Mouse (Mus musculus): ENCODE measurements around the gene Rab6a. TPM values are rescaled to one million over a fixed set of nuclear protein-coding genes. Genes with fewer than 3 reads are reported as not detected.

The Rab6a gene
- total RNA-seq, 2 experiments from 2014 or later: 61.8 to 84.7 TPM

GRCm38 (mm10) chr7:100616121-100616857 lies 9.1 kb downstream of the Rab6a start:
- peak; percentile 100 for ATAC-seq (replicated peaks; ENCODE audit: poor library complexity)

- peak; percentile 86 for ATAC-seq (replicated peaks; ENCODE audit: poor library complexity)
Observed at GRCm38 (mm10) chr7:100622277-100622676, 15.1 kb downstream of the Rab6a start.

- no peak for ATAC-seq (replicated peaks; ENCODE audit: poor library complexity)
Observed at GRCm38 (mm10) chr7:100624538-100624937, 17.3 kb downstream of the Rab6a start.

GRCm38 (mm10) chr7:100637657-100638056 lies 30.4 kb downstream of the Rab6a start:
- peak; percentile 87 for ATAC-seq (replicated peaks; ENCODE audit: poor library complexity)

GRCm38 (mm10) chr7:100642413-100642812 lies 35.2 kb downstream of the Rab6a start:
- ATAC-seq (replicated peaks; ENCODE audit: poor library complexity): no peak

GRCm38 (mm10) chr7:100645147-100645546 lies 37.9 kb downstream of the Rab6a start:
- ATAC-seq (replicated peaks; ENCODE audit: poor library complexity): peak; percentile 89

GRCm38 (mm10) chr7:100649095-100649494 lies 41.9 kb downstream of the Rab6a start:
- ATAC-seq (replicated peaks; ENCODE audit: poor library complexity): no peak

GRCm38 (mm10) chr7:100649826-100650225 lies 42.6 kb downstream of the Rab6a start:
- no peak for ATAC-seq (replicated peaks; ENCODE audit: poor library complexity)

GRCm38 (mm10) chr7:100650421-100650820 lies 43.2 kb downstream of the Rab6a start:
- no peak for ATAC-seq (replicated peaks; ENCODE audit: poor library complexity)

- ATAC-seq (replicated peaks; ENCODE audit: poor library complexity): 0 out of 2 replicates have a peak, but pooled peaks have one; percentile 4
Observed at GRCm38 (mm10) chr7:100651011-100651410, 43.8 kb downstream of the Rab6a start.

GRCm38 (mm10) chr7:100653480-100654266 lies 46.5 kb downstream of the Rab6a start:
- ATAC-seq (replicated peaks; ENCODE audit: poor library complexity): no peak

- ATAC-seq (replicated peaks; ENCODE audit: poor library complexity): no peak
Observed at GRCm38 (mm10) chr7:100654441-100654840, 47.2 kb downstream of the Rab6a start.

- ATAC-seq (replicated peaks; ENCODE audit: poor library complexity): no peak
Observed at GRCm38 (mm10) chr7:100656739-100657138, 49.5 kb downstream of the Rab6a start.

- no peak for ATAC-seq (replicated peaks; ENCODE audit: poor library complexity)
Observed at GRCm38 (mm10) chr7:100658093-100658578, 50.9 kb downstream of the Rab6a start.

- ATAC-seq (replicated peaks; ENCODE audit: poor library complexity): peak; percentile 57
Observed at GRCm38 (mm10) chr7:100661264-100661663, 54.1 kb downstream of the Rab6a start.

- ATAC-seq (replicated peaks; ENCODE audit: poor library complexity): no peak
Observed at GRCm38 (mm10) chr7:100662231-100662630, 55.0 kb downstream of the Rab6a start, which contains the start of gene Plekhb1. Plekhb1 (minus strand) TSS chr7:100662414.

GRCm38 (mm10) chr7:100663190-100663589 lies 56.0 kb downstream of the Rab6a start:
- peak; percentile 99 for ATAC-seq (replicated peaks; ENCODE audit: poor library complexity)

- ATAC-seq (replicated peaks; ENCODE audit: poor library complexity): no peak
Observed at GRCm38 (mm10) chr7:100663729-100664304, 56.6 kb downstream of the Rab6a start.

GRCm38 (mm10) chr7:100670646-100671045 lies 63.4 kb downstream of the Rab6a start:
- no peak for ATAC-seq (replicated peaks; ENCODE audit: poor library complexity)

GRCm38 (mm10) chr7:100673452-100673851 lies 66.2 kb downstream of the Rab6a start:
- ATAC-seq (replicated peaks; ENCODE audit: poor library complexity): no peak

- no peak for ATAC-seq (replicated peaks; ENCODE audit: poor library complexity)
Observed at GRCm38 (mm10) chr7:100674941-100675340, 67.7 kb downstream of the Rab6a start.
